Mouse (Mus musculus): Measurements from ENCODE around the gene Spaca7.
A peak's percentile ranks its signal among the peaks of the same experiment; 100 is the strongest.
"Not testable (repeated sequence)": the region's sequence is repeated elsewhere in the genome, so short reads cannot be mapped to it uniquely, and the experiment has no call there.

Gene Spaca7

DNA sequence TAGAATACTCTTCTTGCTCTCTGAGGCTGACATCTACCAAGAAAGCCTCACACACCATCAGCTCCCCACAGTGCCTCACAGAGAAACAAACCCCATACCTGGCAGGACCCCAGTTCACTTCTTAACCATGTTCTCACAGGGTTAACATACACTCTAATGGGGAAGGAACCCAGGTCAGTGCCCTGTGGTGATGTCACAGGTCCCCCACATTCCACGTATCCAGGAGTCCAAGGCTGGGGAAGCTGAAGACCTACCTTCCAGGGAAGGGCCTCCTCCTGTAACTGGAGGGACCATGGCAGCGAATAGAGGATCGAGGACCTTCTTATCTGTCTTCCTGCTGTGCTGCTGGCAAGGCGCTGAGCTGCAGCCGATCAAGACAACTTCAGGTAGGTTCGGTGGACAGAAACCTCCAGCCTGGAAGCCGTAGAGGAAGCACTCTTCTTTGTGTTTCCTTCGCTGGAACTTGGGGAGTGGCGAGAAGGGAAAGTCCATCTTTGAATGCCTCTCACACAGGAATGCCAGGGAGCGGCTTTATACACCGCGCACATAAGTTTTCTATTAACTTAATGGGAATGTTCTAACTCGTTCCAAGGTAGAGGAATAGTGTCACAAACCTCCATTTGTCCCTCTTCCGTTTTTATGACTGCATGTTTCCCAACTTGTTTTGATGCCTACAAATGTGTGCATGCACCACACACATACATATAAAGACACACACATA lies at the start of gene Spaca7:
Gene Spaca7, plus strand, starts transcription at position 216 of the 721 bp plus-strand sequence.
- DNase-seq: no peak

GRCm38 (mm10) chr8:12524279-12524678 lies 48.5 kb upstream of the Spaca7 start:
- no peak for DNase-seq

DNA sequence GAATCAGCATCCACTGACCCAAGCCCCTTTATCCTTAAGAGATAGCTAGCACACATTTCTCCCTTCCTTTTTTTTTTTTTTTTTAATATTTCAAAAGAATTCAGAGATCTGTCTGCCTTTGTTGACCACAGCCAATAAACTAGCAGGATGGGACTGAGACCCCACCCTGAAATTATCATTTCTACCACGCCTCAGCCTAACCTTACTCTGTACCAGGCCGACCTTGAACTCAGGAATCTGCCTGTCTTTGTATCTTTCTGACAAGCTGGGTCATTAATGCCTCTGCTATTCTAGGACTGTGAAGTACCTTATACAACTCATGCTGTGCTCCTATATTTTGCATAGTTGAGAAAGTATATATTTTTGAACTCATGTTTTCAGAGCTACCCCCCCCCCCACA lies 44.2 kb upstream of the Spaca7 start:
- DNase-seq: no peak

- no peak for DNase-seq
Observed at GRCm38 (mm10) chr8:12535617-12536016, 37.2 kb upstream of the Spaca7 start.

GRCm38 (mm10) chr8:12536306-12536705 lies 36.5 kb upstream of the Spaca7 start:
- no peak for DNase-seq

DNA sequence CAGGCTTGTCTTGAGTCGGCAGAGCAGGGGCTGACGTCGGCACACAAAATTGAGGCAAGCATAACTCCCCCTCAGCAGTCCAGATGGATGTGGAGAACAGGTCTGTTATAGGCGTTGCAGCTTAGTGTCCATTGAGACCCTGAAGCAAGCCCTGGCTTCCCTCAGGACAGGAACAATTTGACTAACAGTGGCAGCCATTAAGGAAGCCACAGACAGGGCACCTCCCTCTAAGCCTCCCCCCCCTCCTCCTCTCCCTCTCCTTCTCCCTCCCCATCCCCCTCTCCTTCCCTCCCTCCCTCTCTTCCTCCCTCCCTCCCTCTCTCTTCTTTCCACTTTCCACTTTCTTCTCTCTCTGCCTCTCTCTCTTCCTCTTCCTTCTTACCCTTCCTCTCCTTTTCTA lies 27.6 kb upstream of the Spaca7 start:
- DNase-seq: no peak

GRCm38 (mm10) chr8:12545671-12546070 lies 27.2 kb upstream of the Spaca7 start:
- DNase-seq: no peak

GRCm38 (mm10) chr8:12547466-12548220 lies 25.2 kb upstream of the Spaca7 start:
- DNase-seq: no peak

- DNase-seq: no peak
Observed at GRCm38 (mm10) chr8:12548255-12548654, 24.6 kb upstream of the Spaca7 start.

DNA sequence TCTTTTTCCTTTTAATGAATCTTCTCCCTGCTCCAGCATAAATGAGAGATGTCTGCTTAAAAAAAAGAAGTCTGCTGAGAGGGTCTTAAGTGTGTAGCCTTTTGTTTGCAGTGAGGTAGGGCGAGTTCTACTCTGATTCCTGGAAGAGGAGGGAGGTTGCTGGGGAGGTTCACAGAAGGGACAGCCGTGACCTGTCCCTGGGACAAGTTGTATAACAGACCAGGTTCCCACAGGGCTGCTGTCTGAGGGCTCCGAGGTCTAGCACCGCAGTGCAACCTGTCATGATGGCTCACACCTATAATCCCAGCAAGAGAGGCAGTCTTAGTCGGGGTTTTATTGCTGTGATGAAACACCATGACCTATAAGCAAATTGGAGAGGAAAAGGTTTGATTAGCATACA lies 24.1 kb upstream of the Spaca7 start:
- DNase-seq: no peak

GRCm38 (mm10) chr8:12555515-12556145 lies 17.2 kb upstream of the Spaca7 start:
- no peak for DNase-seq

DNA sequence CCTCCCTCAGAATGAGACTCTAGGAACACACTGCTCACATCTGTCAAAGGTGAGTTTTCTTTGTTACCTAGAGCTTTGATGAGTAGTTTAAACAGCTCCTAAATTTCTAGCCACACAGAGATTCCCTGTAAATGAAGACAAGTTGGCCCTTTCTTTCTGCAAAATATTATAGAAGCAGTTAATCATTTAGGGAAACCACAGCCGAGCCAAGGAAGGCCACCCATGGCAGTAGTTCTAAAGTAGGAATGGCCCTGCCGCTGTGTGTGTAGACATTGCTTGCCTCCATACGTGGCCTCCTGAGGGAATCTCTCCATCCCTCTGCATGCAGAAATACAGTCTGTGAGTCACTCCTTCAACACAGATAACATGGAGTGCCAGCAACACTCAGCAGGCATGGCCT lies 14.0 kb upstream of the Spaca7 start:
- DNase-seq: no peak

GRCm38 (mm10) chr8:12561403-12561960 lies 11.3 kb upstream of the Spaca7 start:
- peak; percentile 29 to 48 for DNase-seq

- peak; percentile 6 to 12 for DNase-seq
Observed at GRCm38 (mm10) chr8:12564307-12564706, 8.5 kb upstream of the Spaca7 start.

DNA sequence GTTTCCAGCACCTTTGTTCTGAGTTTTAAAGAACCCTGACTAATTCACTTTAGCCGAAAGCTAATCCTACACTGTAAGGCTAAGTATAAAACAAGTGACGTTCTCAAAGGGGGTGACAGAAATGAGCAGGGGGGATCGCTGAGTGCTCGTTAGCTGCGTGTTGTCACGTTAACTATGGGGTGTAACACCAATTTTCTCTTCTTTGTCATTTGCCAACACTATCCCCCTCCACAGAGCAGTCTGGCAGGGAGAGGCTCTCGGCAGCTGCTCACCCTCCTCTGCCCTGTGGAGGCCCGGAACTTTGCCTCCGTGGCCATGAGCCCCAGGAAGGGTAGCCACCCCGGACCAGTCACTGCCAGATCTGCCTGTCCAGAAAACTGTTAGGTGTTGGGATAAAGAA lies 7.3 kb upstream of the Spaca7 start:
- DNase-seq: no peak

DNA sequence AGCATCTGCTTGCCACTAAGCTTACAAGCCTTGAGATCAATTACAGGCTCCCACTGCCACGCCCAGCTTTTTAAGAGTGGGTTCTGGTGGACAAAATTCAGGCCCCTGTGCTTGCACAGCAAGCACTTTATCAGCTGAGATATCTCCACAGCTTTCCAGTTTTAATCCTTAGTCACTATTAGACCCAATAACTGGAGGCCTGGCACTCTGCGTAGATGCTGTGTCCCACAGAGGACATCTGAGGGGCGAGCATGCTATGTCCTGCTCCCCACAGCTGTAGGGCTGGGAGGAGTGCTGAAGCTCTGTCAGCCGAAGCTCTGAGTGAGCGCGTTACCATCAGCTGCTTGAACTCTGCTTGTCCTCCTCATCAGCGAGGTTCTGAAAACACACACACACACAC lies 6.3 kb upstream of the Spaca7 start:
- DNase-seq: no peak

DNA sequence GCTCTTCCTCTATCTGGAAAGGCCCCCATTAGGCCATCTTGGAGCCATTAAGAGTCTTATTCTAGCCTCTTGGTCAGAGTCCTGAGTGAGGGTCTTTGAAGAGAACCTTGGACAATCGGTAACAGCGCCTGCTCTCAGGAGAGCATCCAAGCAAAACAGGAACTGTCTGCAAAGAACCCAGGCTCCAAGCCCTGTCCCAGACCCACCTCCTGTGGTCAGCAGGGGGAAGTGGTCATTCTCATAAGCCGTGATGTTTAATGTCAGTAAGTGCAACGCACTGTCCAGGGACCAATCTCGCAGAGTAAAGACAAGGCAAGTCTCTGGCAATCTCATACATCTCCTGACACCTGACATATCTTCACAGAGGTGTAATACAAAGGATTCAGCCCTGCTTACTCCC lies 3.2 kb downstream of the Spaca7 start:
- no peak for DNase-seq

- DNase-seq: no peak
Observed at GRCm38 (mm10) chr8:12576739-12577138, 3.9 kb downstream of the Spaca7 start.

DNA sequence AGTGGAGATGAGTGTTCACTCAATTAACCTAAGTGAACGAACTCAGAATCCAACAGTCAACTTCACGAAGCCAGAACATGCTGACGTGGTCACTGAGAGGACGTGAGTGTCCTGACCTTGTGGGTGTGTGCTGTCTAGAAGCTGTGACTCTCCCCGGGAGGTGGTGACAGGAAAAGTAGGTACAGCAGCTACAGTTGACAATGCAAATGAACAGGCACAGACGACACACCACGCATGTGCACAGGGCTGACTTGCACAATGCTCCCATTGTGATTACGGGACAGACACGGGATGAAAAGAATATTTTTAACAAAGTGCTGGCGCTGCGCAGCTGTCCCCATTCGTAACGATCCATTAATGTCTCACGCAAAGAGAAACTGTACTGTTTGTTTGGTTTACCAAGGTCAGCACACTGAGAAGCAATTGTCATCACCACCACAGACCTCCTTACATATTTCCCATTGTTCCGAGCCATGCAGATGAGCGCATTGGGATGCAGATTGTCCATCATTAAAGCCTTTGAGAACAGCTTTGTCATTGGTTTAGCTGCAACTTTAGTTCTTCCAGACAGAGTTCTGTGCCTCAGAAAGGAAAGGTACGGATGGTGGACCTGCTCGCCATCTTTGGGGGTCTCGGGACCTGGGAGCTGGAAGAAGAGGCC lies 6.6 kb downstream of the Spaca7 start:
- not testable (repeated sequence) for DNase-seq

DNA sequence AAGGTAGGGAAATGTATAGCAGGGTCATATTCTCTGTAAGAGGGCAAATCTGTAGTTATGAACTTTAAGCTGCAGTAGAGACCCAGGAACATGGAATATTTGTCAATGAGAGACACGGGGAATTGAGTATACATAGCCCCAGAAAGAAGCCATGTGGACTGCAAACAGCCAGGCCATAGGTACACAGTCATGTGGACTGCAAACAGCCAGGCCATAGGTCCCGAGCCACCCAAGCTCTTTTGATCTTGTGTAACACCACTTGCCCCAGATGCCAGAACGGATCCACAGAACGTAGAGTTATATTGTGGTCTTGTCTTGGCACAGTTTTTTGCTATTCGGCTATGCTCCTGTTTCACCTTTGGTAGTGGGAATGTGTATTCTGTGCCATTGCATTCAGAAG lies 11.0 kb downstream of the Spaca7 start:
- DNase-seq: no peak

GRCm38 (mm10) chr8:12607223-12607622 lies 34.4 kb downstream of the Spaca7 start:
- DNase-seq: peak; percentile 71 to 76

- no peak for DNase-seq
Observed at GRCm38 (mm10) chr8:12608810-12609209, 36.0 kb downstream of the Spaca7 start.

Data from cerebellum, adult 18-20 months (tissue).